Mouse (Mus musculus) CH12.LX (cell line): Measurements from ENCODE around the gene Creb3.

Experiments
- CTCF ChIP-seq, 2 experiments: IDR thresholded peaks in 1 of 2; conservative IDR thresholded peaks in 1 of 2; 2 replicates each; pipeline ENCODE4 v1.5.1; 2011 to 2012; ENCODE audit warnings: low read depth in 2 of 2, low read length in 2 of 2, improper control_type of control experiment in 1 of 2, inconsistent platforms in 1 of 2, mild to moderate bottlenecking in 1 of 2, moderate library complexity in 1 of 2
- E2F4 ChIP-seq: IDR thresholded peaks from 2 replicates; pipeline ENCODE4 v1.6.1; 2011; ENCODE audit warnings: low read depth, low read length, improper control_type of control experiment; ENCODE audit not compliant: insufficient replicate concordance
- EP300 ChIP-seq: IDR thresholded peaks from 2 replicates; pipeline ENCODE4 v1.6.1; 2011; ENCODE audit warnings: low read length, improper control_type of control experiment
- MAX ChIP-seq: IDR thresholded peaks from 2 replicates; pipeline ENCODE4 v1.6.1; 2011; ENCODE audit warnings: low read length, improper control_type of control experiment

DNA sequence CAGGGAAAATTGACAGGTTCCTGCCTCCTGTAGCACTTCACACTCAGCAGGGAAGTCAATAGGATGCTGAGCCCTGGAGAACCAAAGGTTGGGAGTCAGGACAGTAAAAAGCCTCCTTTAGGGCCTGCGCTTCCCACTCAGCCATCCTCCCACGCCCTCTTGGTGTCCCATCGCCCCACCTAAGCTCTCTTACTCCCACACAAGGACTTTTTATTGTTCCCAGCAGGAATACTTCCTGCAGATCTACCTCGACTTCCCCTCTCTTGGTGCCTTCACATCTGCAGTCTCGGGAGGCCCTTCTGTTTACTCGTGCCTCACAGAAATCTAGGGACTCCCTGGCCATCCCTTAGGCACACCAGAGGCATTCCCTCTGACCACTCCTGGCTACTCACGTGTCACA is 21.3 kb downstream of the Creb3 start:
- TF ChIP-seq CTCF (conservative IDR thresholded peaks at IDR 0.05 in 1 of 2, IDR thresholded peaks at IDR 0.05 in 1 of 2; ENCODE audit: low read depth in 2 of 2, low read length in 2 of 2) (no peak), E2F4 (no peak), EP300 (no peak), MAX (no peak)
